Mouse (Mus musculus) forebrain, embryonic 12.5 days (tissue): ENCODE measurements around the gene Emp3. TPM values are rescaled to one million over a fixed set of nuclear protein-coding genes. Genes with fewer than 3 reads are reported as not detected.
"Not testable (repeated sequence)": the region's sequence is repeated elsewhere in the genome, so short reads cannot be mapped to it uniquely, and the experiment has no call there.

Experiments used
- ATAC-seq: fragments of 200-750 bp; cut with Nextera tagmentation; 2 replicates; pipeline ENCODE4 v1.8.0; 2017; ENCODE audit warnings: moderate TSS enrichment; ENCODE audit not compliant: low FRiP score
- H3K27ac ChIP-seq: fragments of 300-500 bp; sonication (generic); 2 replicates; pipeline ENCODE4 v1.5.1; 2016; ENCODE audit warnings: mild to moderate bottlenecking
- H3K27me3 ChIP-seq: fragments of 300-500 bp; sonication (generic); 2 replicates; pipeline ENCODE4 v1.6.1; 2016; ENCODE audit warnings: mild to moderate bottlenecking
- H3K36me3 ChIP-seq: fragments of 300-500 bp; sonication (generic); replicated peaks from 2 replicates; pipeline ENCODE4 v1.6.1; 2016; ENCODE audit warnings: mild to moderate bottlenecking
- H3K4me1 ChIP-seq: fragments of 300-500 bp; sonication (generic); 2 replicates; pipeline ENCODE4 v1.6.1; 2016
- H3K4me2 ChIP-seq: fragments of 300-500 bp; sonication (generic); 2 replicates; pipeline ENCODE4 v1.6.1; 2016; ENCODE audit warnings: mild to moderate bottlenecking, moderate library complexity
- H3K4me3 ChIP-seq: fragments of 300-500 bp; sonication (generic); replicated peaks from 2 replicates; pipeline ENCODE4 v1.5.1; 2016; ENCODE audit warnings: mild to moderate bottlenecking
- H3K9ac ChIP-seq: fragments of 300-500 bp; sonication (generic); 2 replicates; pipeline ENCODE4 v1.6.1; 2016; ENCODE audit warnings: mild to moderate bottlenecking
- H3K9me3 ChIP-seq: fragments of 300-500 bp; sonication (generic); 2 replicates; pipeline ENCODE4 v1.6.1; 2016
- WGBS: fragments of 180-500 bp; shearing (Covaris S2); methylation state at CpG from one replicate; pipeline ENCODE4 v1.1.7; 2016; 5-methylcytosine and 5-hydroxymethylcytosine counted together
- polyA plus RNA-seq: library from polyadenylated mRNA; unstranded; fragments of >200 nt; fragmentation: Nextera tagmentation; extraction: Ambion mirVana; gene quantifications from 2 replicates; pipeline ENCODE4 v1.2.1, GENCODE M21; 2016

The Emp3 gene
- 19.9 and 20.5 TPM in 2 replicates for polyA plus RNA-seq

DNA sequence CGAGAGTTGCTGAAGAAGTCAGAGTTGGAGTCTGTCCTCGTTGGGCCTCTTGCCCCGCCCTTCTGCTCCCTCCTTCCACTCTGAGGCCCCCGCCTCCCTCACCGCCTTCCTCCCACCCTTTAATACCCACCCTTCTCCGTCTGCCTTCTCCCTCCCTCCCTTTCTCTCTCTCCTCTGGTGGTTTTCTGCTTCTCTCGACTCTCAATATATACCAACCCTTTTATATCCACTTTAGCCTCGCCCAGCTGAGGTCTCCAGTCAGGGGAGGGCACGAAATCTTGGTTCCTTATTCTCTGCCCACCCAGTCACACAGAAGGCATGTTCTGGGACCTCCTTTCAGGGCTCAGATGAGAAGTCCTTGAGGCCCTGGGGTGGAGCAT lies at the start of gene Emp3:
Gene Emp3, minus strand, starts transcription at position 163 of the 380 bp plus-strand sequence.
- peaks cover 29% of the 10 kb centered on the region for H3K4me1 ChIP-seq
- peak within 1 kb of the TSS; percentile 7; the same call in 1 of the 2 replicates for H3K4me3 ChIP-seq
- no peaks in the 10 kb centered on the region for H3K9me3 ChIP-seq
- ATAC-seq: no peak
- WGBS: 54% methylated on average over 9 of the region's 9 CpGs
- 0 out of 2 replicates have a peak within 1 kb of the TSS, but pooled peaks have one; percentile 4 for H3K4me2 ChIP-seq
- no peak within 1 kb of the TSS for H3K9ac ChIP-seq
- H3K36me3 ChIP-seq: no peaks in the 10 kb centered on the region
- H3K27ac ChIP-seq: peak within 1 kb of the TSS; percentile 78; the same call in 1 of the 2 replicates
- H3K27me3 ChIP-seq: peaks cover 16% of the 10 kb centered on the region; the same call in 1 of the 2 replicates

DNA sequence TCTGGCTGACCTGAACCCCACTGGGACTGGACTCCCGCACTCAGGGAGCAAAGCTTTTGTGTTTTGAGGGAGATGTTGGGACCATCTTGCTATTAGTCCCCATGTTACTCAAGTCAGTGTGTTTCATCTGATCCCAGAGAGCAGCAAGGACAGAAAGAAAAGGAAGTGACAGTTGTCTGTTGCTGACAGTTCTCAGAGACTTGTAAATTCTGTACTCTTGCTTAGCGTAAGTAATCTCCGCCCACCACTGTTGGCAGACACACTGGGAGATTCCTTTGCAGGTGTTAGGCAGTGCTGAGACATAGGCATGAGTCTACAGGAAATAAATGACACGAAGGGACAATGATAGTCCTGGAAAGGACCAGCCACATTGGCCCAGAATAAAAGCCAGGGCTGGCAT lies 35.4 kb upstream of the Emp3 start:
- 70% methylated on average over 4 of the region's 4 CpGs for WGBS

DNA sequence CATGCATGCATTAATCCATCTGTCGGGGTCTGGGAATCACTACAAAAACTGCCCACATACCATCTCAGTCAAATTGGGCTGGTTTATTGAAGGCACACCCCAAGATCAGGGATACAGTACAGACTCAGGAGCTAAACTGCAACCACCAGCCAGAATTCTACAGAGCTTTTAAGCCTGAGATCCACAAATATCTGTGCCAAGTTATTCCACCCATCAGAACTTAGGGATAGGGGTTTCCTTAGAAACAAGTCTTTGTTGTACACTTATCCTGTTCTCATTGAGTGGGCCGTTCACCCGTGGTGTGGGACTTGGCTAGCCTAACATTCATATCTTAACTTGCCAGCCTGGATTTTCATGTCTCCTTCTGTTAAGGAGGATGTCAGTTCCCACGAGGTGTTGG lies 27.9 kb upstream of the Emp3 start:
- no peak overlapping the region for H3K4me2 ChIP-seq
- H3K36me3 ChIP-seq: no peaks in the 10 kb centered on the region
- H3K9me3 ChIP-seq: no peaks in the 10 kb centered on the region
- no peak overlapping the region for H3K4me3 ChIP-seq
- H3K27ac ChIP-seq: no peak overlapping the region
- no peaks in the 10 kb centered on the region for H3K27me3 ChIP-seq
- 84% methylated on average over 4 of the region's 4 CpGs for WGBS
- ATAC-seq: no peak
- H3K9ac ChIP-seq: no peak overlapping the region
- H3K4me1 ChIP-seq: no peaks in the 10 kb centered on the region

More for the DNA sequence above, 35.4 kb upstream of the Emp3 start:
- no peaks in the 10 kb centered on the region for H3K9me3 ChIP-seq
- no peak overlapping the region for H3K27ac ChIP-seq
- H3K27me3 ChIP-seq: no peaks in the 10 kb centered on the region
- no peaks in the 10 kb centered on the region for H3K4me1 ChIP-seq
- no peak overlapping the region for H3K4me3 ChIP-seq
- H3K9ac ChIP-seq: no peak overlapping the region
- no peaks in the 10 kb centered on the region for H3K36me3 ChIP-seq
- ATAC-seq: no peak
- H3K4me2 ChIP-seq: no peak overlapping the region

DNA sequence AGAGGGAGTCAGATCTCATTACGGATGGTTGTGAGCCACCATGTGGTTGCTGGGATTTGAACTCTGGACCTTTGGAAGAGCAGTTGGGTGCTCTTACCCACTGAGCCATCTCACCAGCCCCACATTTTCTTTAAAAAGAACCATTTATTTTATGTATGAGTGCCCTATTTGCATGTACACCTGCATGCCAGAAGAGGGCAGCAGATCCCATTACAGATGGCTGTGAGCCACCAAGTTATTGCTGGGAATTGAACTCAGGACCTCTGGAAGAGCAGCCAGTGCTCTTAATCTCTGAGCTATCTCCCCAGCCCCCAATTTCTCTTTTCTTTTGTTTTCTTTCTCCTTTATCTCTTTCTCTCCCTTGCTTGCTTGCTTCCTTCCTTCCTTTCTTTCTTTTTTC lies 22.1 kb upstream of the Emp3 start:
- H3K27me3 ChIP-seq, H3K36me3 ChIP-seq, H3K9me3 ChIP-seq, H3K27ac ChIP-seq, H3K9ac ChIP-seq, H3K4me2 ChIP-seq, ATAC-seq, H3K4me3 ChIP-seq, H3K4me1 ChIP-seq: not testable (repeated sequence)
- WGBS: 62% methylated on average over 1 of the region's 1 CpGs

DNA sequence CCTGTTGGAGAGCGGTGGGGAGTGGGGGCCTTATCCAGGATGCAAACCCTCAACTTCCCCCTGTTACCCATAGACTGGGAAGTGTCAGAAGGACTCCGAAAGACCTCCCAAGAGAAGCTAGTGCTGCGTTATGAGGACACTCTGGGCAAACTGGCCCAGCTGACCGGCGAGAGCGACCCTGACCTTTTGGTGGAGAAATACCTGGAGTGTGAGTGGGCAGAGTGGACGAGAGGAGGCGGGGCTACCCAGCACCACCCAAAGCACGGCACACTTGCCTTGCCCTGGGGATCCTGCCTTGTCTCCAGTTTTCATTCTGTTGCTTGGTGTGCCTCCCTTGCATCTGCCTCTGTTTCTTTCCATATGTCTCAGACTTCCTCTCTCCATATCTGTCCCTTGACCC lies 20.8 kb upstream of the Emp3 start:
- Histone ChIP-seq H3K36me3 (no peaks in the 10 kb centered on the region), H3K27me3 (no peaks in the 10 kb centered on the region), H3K4me2 (no peak overlapping the region), H3K4me3 (no peak overlapping the region), H3K4me1 (no peaks in the 10 kb centered on the region), H3K9me3 (no peaks in the 10 kb centered on the region), H3K9ac (no peak overlapping the region), H3K27ac (no peak overlapping the region)
- no peak for ATAC-seq
- WGBS: 82% methylated on average over 9 of the region's 9 CpGs

DNA sequence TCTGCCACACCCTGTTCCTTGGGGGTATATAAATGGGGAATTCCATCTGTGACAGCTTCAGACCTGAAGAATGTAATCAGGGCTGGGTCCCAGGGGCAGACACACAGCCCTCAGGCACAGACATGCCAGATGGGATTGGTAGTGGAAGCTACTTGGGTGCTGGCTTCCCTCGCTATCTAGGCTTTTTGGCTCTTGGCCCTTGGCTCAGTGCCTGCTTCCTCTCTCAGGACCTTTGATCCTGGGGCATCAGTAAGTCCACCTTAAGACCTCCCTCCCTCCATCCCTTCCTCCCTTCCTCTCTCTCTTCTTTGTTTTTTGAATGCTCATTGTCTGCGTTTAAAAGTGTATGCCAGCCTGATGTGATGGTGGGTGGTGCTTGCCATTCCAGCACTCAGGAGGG lies 18.6 kb upstream of the Emp3 start:
- H3K27me3 ChIP-seq: no peaks in the 10 kb centered on the region; the same call in 1 of the 2 replicates
- H3K36me3 ChIP-seq: no peaks in the 10 kb centered on the region
- no peak for ATAC-seq
- no peak overlapping the region for H3K4me3 ChIP-seq
- no peak overlapping the region for H3K9ac ChIP-seq
- no peaks in the 10 kb centered on the region for H3K9me3 ChIP-seq
- no peaks in the 10 kb centered on the region for H3K4me1 ChIP-seq
- H3K27ac ChIP-seq: no peak overlapping the region
- H3K4me2 ChIP-seq: no peak overlapping the region
- 30% methylated on average over 2 of the region's 2 CpGs for WGBS

DNA sequence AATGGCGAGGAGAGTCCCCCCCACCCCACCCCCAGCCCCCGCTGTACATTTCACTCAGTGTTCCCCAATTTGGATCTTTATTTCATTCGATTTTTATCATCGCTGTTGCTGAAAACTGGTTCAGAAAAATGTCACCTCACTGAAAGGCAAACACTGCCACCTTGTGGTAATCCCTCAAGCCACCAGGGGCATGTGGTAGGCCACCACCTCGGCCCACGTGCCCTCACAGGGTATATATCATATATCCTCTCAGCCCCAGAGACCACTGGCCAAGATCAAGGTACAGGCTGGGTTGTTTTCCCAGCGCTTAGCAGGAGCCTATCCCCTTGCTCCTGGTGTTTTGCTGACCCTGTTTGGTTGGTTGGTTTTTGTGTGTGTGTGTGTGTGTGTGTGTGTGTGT lies 13.9 kb upstream of the Emp3 start:
- 35% methylated on average over 7 of the region's 7 CpGs for WGBS
- ATAC-seq: 0 out of 2 replicates have a peak, but pooled peaks have one; percentile 46
- Histone ChIP-seq H3K9me3 (no peaks in the 10 kb centered on the region), H3K9ac (no peak overlapping the region), H3K27me3 (no peaks in the 10 kb centered on the region; the same call in 1 of the 2 replicates), H3K4me2 (no peak overlapping the region), H3K4me1 (no peaks in the 10 kb centered on the region), H3K27ac (no peak overlapping the region), H3K36me3 (no peaks in the 10 kb centered on the region), H3K4me3 (no peak overlapping the region)

DNA sequence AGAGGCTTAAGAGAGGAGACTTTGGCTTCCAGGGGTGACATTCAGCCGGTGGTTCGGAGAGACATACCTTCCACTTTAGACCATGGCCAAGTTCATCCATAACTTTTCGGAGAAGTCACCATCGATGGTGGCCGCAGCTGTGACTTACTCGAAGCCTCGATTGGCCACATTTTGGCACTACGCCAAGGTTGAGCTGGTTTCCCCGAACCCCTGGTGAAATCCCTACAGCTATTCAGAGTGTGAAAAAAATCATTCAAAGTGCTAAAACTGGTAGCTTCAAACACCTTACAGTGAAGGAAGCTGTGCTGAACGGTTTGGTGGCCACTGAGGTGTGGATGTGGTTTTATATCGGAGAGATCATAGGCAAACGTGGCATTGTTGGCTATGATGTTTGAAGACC lies 12.6 kb upstream of the Emp3 start:
- WGBS: 97% methylated on average over 12 of the region's 12 CpGs
- ATAC-seq, H3K4me2 ChIP-seq: not testable (repeated sequence)

DNA sequence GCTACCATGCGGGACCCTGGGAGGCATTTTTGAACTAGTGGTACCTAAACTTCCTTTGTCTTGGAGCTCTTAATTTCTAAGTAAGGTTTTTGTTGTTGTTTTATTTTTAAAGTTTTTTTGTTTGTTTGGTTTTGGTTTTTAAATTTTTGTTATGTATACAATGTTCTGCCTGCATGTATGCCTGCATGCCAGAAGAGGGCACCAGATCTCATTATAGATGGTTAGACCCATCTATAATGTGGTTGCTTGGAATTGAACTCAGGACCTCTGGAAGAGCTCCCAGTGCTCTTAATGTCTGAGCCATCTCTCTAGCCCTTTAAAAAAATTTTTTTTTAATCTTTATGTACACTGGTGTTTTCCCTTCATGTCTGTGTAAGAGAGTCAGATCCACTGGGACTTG lies 8.5 kb upstream of the Emp3 start:
- 80% methylated on average over 1 of the region's 1 CpGs for WGBS
- no peak overlapping the region for H3K4me3 ChIP-seq
- H3K4me1 ChIP-seq: no peaks in the 10 kb centered on the region
- H3K27me3 ChIP-seq: peaks cover 18% of the 10 kb centered on the region
- no peak overlapping the region for H3K27ac ChIP-seq
- no peak overlapping the region for H3K4me2 ChIP-seq
- no peaks in the 10 kb centered on the region for H3K36me3 ChIP-seq
- no peak overlapping the region for H3K9ac ChIP-seq
- H3K9me3 ChIP-seq: no peaks in the 10 kb centered on the region
- no peak for ATAC-seq

More for the DNA sequence above, 12.6 kb upstream of the Emp3 start:
- H3K4me1 ChIP-seq, H3K4me3 ChIP-seq, H3K9me3 ChIP-seq, H3K36me3 ChIP-seq, H3K27me3 ChIP-seq, H3K27ac ChIP-seq, H3K9ac ChIP-seq: not testable (repeated sequence)

DNA sequence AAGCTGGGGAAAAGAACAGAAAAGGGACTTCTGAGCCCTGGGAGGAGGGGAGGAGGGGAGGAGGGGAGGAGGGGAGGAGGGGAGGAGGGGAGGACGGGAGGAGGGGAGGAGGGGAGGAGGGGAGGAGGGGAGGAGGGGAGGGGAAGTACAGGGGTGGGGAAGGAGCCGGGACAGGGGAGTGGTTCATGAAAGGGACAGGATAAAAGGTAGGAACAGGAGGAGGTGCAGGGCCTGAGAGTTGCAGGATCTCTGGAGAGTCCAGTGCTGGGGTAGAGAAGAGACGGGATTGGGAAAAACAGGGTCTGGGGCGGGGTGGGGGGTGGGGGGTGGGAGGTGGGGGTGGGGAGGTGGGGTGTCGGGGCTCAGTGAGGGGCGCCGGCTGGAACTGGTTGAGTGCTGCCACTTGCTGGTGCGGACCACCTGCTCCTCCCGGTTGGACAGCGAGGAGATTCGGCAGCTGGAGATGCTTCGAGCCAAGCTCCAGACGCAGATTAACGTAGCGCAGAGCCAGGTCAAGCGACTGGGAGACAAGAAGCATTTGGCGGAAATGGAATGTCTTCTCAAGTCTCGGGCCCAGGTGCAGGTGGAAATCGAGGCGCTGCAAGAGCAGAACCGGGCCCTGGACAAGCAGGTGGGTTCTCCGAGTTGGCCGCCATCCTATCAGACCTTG lies 7.6 kb upstream of the Emp3 start:
- no peak for ATAC-seq
- H3K9me3 ChIP-seq: no peaks in the 10 kb centered on the region
- peak overlapping the region; percentile 35 for H3K4me2 ChIP-seq
- H3K27me3 ChIP-seq: peaks cover 18% of the 10 kb centered on the region
- H3K4me1 ChIP-seq: 0 out of 2 replicates have a peak, but pooled peaks cover 3% of the 10 kb centered on the region
- H3K9ac ChIP-seq: 0 out of 2 replicates have a peak overlapping the region, but pooled peaks have one; percentile 29
- H3K27ac ChIP-seq: no peak overlapping the region
- H3K36me3 ChIP-seq: no peaks in the 10 kb centered on the region
- 11% methylated on average over 16 of the region's 23 CpGs for WGBS
- peak overlapping the region; percentile 7; the same call in 1 of the 2 replicates for H3K4me3 ChIP-seq

DNA sequence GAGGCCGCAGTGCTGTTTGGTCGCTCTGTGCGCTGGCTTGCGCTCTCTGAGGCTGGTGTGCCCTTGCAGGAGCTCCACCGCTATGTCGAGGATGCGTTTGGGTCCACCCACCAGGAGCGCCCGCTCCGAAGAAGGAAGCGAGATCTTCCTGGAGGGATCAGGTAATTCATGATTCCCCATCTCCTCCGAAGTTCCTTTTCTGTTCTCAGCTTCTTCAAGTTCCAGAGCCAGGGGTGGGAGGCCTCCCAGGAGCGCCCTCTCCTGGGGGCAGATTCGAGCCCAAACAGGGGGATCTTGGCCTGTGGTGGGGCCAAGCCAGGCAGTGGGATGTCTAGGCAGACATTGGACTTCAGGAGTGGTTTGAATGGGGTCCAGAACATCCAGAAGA lies 3.2 kb upstream of the Emp3 start:
- peak overlapping the region; percentile 41 for H3K4me3 ChIP-seq
- H3K9me3 ChIP-seq: no peaks in the 10 kb centered on the region
- H3K9ac ChIP-seq: no peak overlapping the region
- peaks cover 11% of the 10 kb centered on the region for H3K4me1 ChIP-seq
- peak overlapping the region; percentile 58 for H3K4me2 ChIP-seq
- WGBS: 14% methylated on average over 14 of the region's 14 CpGs
- H3K36me3 ChIP-seq: no peaks in the 10 kb centered on the region
- H3K27me3 ChIP-seq: peaks cover 33% of the 10 kb centered on the region
- no peak for ATAC-seq
- no peak overlapping the region for H3K27ac ChIP-seq

DNA sequence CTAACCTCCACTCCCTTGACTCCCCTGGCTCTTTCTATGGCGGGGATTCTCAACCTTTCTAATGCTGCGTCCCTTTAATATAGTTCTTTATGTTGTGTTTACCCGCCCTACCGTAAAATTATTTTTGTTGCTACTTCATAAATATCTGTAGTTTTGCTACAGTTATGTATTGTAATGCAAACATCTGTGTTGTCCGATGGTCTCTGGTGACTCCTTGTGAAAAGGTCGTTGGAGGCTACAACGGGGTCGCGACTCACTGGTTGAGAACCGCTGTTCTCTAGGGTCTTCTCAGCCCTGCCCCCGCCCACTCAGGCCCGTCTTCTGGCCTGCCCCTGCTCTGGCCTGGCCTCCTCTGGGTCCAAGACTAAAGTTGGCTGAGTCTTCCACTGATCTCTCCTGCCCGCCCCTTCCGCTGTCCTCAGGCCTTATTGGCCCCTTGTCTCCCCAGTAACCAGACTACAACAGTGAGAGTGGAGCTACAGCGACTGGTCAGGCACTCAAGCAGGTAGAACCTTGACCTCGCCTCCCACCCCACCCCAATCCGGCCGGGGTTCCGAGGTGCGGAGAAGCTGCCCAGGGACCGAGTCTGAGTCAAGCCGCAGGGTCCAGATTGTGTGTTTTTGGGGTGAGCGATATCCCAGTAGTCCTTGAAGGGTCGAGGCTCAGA lies 2.7 kb upstream of the Emp3 start, which contains the start of gene Ccdc114:
Gene Ccdc114, plus strand, starts transcription at position 311 of the 667 bp plus-strand sequence.
- Histone ChIP-seq H3K4me3 (peak within 1 kb of the TSS; percentile 41), H3K9me3 (no peaks in the 10 kb centered on the region), H3K36me3 (no peaks in the 10 kb centered on the region), H3K27ac (peak within 1 kb of the TSS; percentile 78), H3K4me2 (peak within 1 kb of the TSS; percentile 58), H3K9ac (0 out of 2 replicates have a peak within 1 kb of the TSS, but pooled peaks have one; percentile 9), H3K4me1 (peaks cover 11% of the 10 kb centered on the region), H3K27me3 (peaks cover 29% of the 10 kb centered on the region)
- WGBS: 6% methylated on average over 24 of the region's 24 CpGs
- peak; percentile 56 for ATAC-seq
